Mouse (Mus musculus) CD4-positive, CD25-positive, alpha-beta regulatory T cell, adult 9 weeks (primary cell): ENCODE results near the gene Olfr675. TPM values are rescaled to one million over a fixed set of nuclear protein-coding genes. Genes with fewer than 3 reads are reported as not detected.

Experiments
- polyA plus RNA-seq: library from polyadenylated mRNA; unstranded; fragments of 100-300 nt; shearing (Covaris generic); gene quantifications from one replicate; pipeline ENCODE4 v1.2.1, GENCODE M21; 2017

Olfr675 gene
- polyA plus RNA-seq, result not detected

GRCm38 (mm10) chr7:105028360-105028759 is at the start of gene Olfr675:
Gene Olfr675 (minus strand): TSS chr7:105028460.

GRCm38 (mm10) chr7:105064175-105064574 is 35.9 kb upstream of the Olfr675 start, which contains the start of gene Olfr678:
Gene Olfr678 (plus strand): TSS chr7:105064475.

GRCm38 (mm10) chr7:105032398-105032797 is 4.1 kb upstream of the Olfr675 start, which contains the start of gene Olfr676:
Gene Olfr676 (plus strand): TSS chr7:105032698.

GRCm38 (mm10) chr7:105001929-105002328 is 26.3 kb downstream of the Olfr675 start, which contains the start of gene Olfr672:
Gene Olfr672 (minus strand): TSS chr7:105002029.

GRCm38 (mm10) chr7:104979026-104979425 is 49.2 kb downstream of the Olfr675 start, which contains the start of gene Olfr671:
Gene Olfr671 (minus strand): TSS chr7:104979126.

Other genes starting within 250 kb of the Olfr675 start
- gene Usp17lb, start 185.9 kb downstream of the Olfr675 start, polyA plus RNA-seq, result not detected
- gene Usp17la, start 171.5 kb downstream of the Olfr675 start, polyA plus RNA-seq, result not detected
- not detected for gene Olfr665, start 150.4 kb downstream of the Olfr675 start, polyA plus RNA-seq
- gene Olfr666, start 132.5 kb downstream of the Olfr675 start, polyA plus RNA-seq, result not detected
- gene Olfr667, start 107.0 kb downstream of the Olfr675 start, polyA plus RNA-seq, result not detected
- not detected for gene Olfr668, start 100.4 kb downstream of the Olfr675 start, polyA plus RNA-seq
- gene Olfr669, start 94.2 kb downstream of the Olfr675 start, polyA plus RNA-seq, result not detected
- not detected for gene Olfr670, start 65.8 kb downstream of the Olfr675 start, polyA plus RNA-seq
- not detected for gene Olfr671, start 49.3 kb downstream of the Olfr675 start, polyA plus RNA-seq
- gene Olfr672, start 26.4 kb downstream of the Olfr675 start, polyA plus RNA-seq, result not detected
- gene Olfr676, start 4.2 kb upstream of the Olfr675 start, polyA plus RNA-seq, result not detected
- gene Olfr677, start 22.9 kb upstream of the Olfr675 start, polyA plus RNA-seq, result not detected
- gene Olfr678, start 36.0 kb upstream of the Olfr675 start, polyA plus RNA-seq, result not detected
- gene Olfr679, start 52.7 kb upstream of the Olfr675 start, polyA plus RNA-seq, result not detected
- not detected for gene Olfr680-ps1, start 64.4 kb upstream of the Olfr675 start, polyA plus RNA-seq
- gene Olfr681, start 88.4 kb upstream of the Olfr675 start, polyA plus RNA-seq, result not detected
- gene Olfr683, start 118.6 kb upstream of the Olfr675 start, polyA plus RNA-seq, result not detected
- gene Olfr684, start 135.2 kb upstream of the Olfr675 start, polyA plus RNA-seq, result not detected
- gene Olfr685, start 157.6 kb upstream of the Olfr675 start, polyA plus RNA-seq, result not detected
- not detected for gene Olfr686, start 179.0 kb upstream of the Olfr675 start, polyA plus RNA-seq